Mouse (Mus musculus) forebrain, embryonic 16.5 days (tissue): ENCODE results near the gene Trim14. TPM values are rescaled to one million over a fixed set of nuclear protein-coding genes. Genes with fewer than 3 reads are reported as not detected.

ENCODE experiments used
- ATAC-seq: fragments of 200-750 bp; cut with Nextera tagmentation; 2 replicates; pipeline ENCODE4 v1.8.0; 2017; ENCODE audit warnings: mild to moderate bottlenecking, moderate library complexity
- H3K27ac ChIP-seq: fragments of 300-500 bp; sonication (generic); 2 replicates; pipeline ENCODE4 v1.5.1; 2014; ENCODE audit warnings: low read length, control low read depth
- H3K27me3 ChIP-seq: fragments of 300-500 bp; sonication (generic); replicated peaks from 2 replicates; pipeline ENCODE4 v1.6.1; 2014; ENCODE audit warnings: low read length; ENCODE audit not compliant: control insufficient read depth, insufficient read depth
- H3K36me3 ChIP-seq: fragments of 300-500 bp; sonication (generic); 2 replicates; pipeline ENCODE4 v1.6.1; 2014; ENCODE audit not compliant: control insufficient read depth, insufficient read depth
- H3K4me1 ChIP-seq: fragments of 300-500 bp; sonication (generic); replicated peaks from 2 replicates; pipeline ENCODE4 v1.6.1; 2014; ENCODE audit warnings: low read length; ENCODE audit not compliant: control insufficient read depth, insufficient read depth
- H3K4me2 ChIP-seq: fragments of 300-500 bp; sonication (generic); 2 replicates; pipeline ENCODE4 v1.6.1; 2014; ENCODE audit warnings: mild to moderate bottlenecking, low read length, control low read depth
- H3K4me3 ChIP-seq: fragments of 300-500 bp; sonication (generic); replicated peaks from 2 replicates; pipeline ENCODE4 v1.5.1; 2014; ENCODE audit warnings: mild to moderate bottlenecking, low read length, control low read depth
- H3K9ac ChIP-seq: fragments of 300-500 bp; sonication (generic); replicated peaks from 2 replicates; pipeline ENCODE4 v1.6.1; 2014; ENCODE audit warnings: low read depth, low read length, control low read depth
- H3K9me3 ChIP-seq: fragments of 300-500 bp; sonication (generic); 2 replicates; pipeline ENCODE4 v1.6.1; 2016; ENCODE audit warnings: low read length; ENCODE audit not compliant: control insufficient read depth
- WGBS: fragments of 180-500 bp; shearing (Covaris S2); extraction: QIAGEN DNeasy Blood & Tissue Kit; methylation state at CpG from one replicate; pipeline ENCODE4 v1.1.7; 2014; 5-methylcytosine and 5-hydroxymethylcytosine counted together
- polyA plus RNA-seq: library from polyadenylated mRNA; unstranded; fragments of >200 nt; fragmentation: Nextera tagmentation; extraction: Ambion mirVana; gene quantifications from 2 replicates; pipeline ENCODE4 v1.2.1, GENCODE M21; 2015

Gene Trim14
- polyA plus RNA-seq, 1 experiment from 2014 or later = 0.85 TPM

GRCm38 (mm10) chr4:46451758-46452480 lies 84.0 kb downstream of the Trim14 start:
- ATAC-seq = peak; percentile 29
- Histone ChIP-seq H3K4me2 (peak overlapping the region; percentile 93), H3K27me3 (no peaks in the 10 kb centered on the region), H3K9ac (peak overlapping the region; percentile 97), H3K27ac (peak overlapping the region; percentile 98), H3K9me3 (no peaks in the 10 kb centered on the region), H3K4me3 (peak overlapping the region; percentile 94), H3K4me1 (peaks cover 34% of the 10 kb centered on the region), H3K36me3 (no peaks in the 10 kb centered on the region)
- under 1% methylated on average over 82 of the region's 111 CpGs for WGBS

GRCm38 (mm10) chr4:46451240-46451757 lies 84.6 kb downstream of the Trim14 start:
- Histone ChIP-seq H3K4me2 (peak overlapping the region; percentile 93), H3K9me3 (no peaks in the 10 kb centered on the region), H3K9ac (peak overlapping the region; percentile 97), H3K27ac (peak overlapping the region; percentile 98), H3K27me3 (no peaks in the 10 kb centered on the region), H3K4me1 (peaks cover 34% of the 10 kb centered on the region), H3K36me3 (no peaks in the 10 kb centered on the region), H3K4me3 (peak overlapping the region; percentile 94)
- WGBS = under 1% methylated on average over 35 of the region's 70 CpGs
- ATAC-seq = peak; percentile 45

GRCm38 (mm10) chr4:46450519-46451131 lies 85.3 kb downstream of the Trim14 start, which contains the start of gene Anp32b:
Anp32b (plus strand) TSS chr4:46450902.
- H3K9me3 ChIP-seq = no peaks in the 10 kb centered on the region
- H3K27me3 ChIP-seq = no peaks in the 10 kb centered on the region
- peak within 1 kb of the TSS; percentile 97 for H3K9ac ChIP-seq
- H3K4me3 ChIP-seq = peak within 1 kb of the TSS; percentile 94
- H3K36me3 ChIP-seq = no peaks in the 10 kb centered on the region
- H3K27ac ChIP-seq = peak within 1 kb of the TSS; percentile 98
- peak; percentile 96 for ATAC-seq
- peaks cover 34% of the 10 kb centered on the region for H3K4me1 ChIP-seq
- WGBS = under 1% methylated on average over 52 of the region's 66 CpGs
- peak within 1 kb of the TSS; percentile 93 for H3K4me2 ChIP-seq

GRCm38 (mm10) chr4:46450020-46450518 lies 85.9 kb downstream of the Trim14 start:
- Histone ChIP-seq H3K4me3 (peak overlapping the region; percentile 94), H3K4me2 (peak overlapping the region; percentile 89), H3K9ac (peak overlapping the region; percentile 97), H3K27ac (peak overlapping the region; percentile 98), H3K4me1 (peaks cover 30% of the 10 kb centered on the region), H3K27me3 (no peaks in the 10 kb centered on the region), H3K36me3 (no peaks in the 10 kb centered on the region), H3K9me3 (no peaks in the 10 kb centered on the region)
- no peak for ATAC-seq
- 35% methylated on average over 7 of the region's 7 CpGs for WGBS

- H3K36me3 ChIP-seq = no peaks in the 10 kb centered on the region
- ATAC-seq = no peak
- 47% methylated on average over 6 of the region's 6 CpGs for WGBS
- H3K4me1 ChIP-seq = peaks cover 20% of the 10 kb centered on the region
- H3K4me3 ChIP-seq = no peak overlapping the region
- H3K27ac ChIP-seq = no peak overlapping the region
- H3K9ac ChIP-seq = no peak overlapping the region
- H3K27me3 ChIP-seq = no peaks in the 10 kb centered on the region
- H3K9me3 ChIP-seq = no peaks in the 10 kb centered on the region
- no peak overlapping the region for H3K4me2 ChIP-seq
Measured at GRCm38 (mm10) chr4:46448886-46449285, 87.1 kb downstream of the Trim14 start.

GRCm38 (mm10) chr4:46447461-46447860 lies 88.5 kb downstream of the Trim14 start:
- Histone ChIP-seq H3K4me2 (no peak overlapping the region), H3K4me1 (peaks cover 8% of the 10 kb centered on the region), H3K27ac (no peak overlapping the region), H3K9ac (no peak overlapping the region), H3K4me3 (no peak overlapping the region), H3K36me3 (no peaks in the 10 kb centered on the region), H3K9me3 (no peaks in the 10 kb centered on the region), H3K27me3 (no peaks in the 10 kb centered on the region)
- ATAC-seq = no peak
- WGBS = 55% methylated on average over 1 of the region's 1 CpGs

- H3K4me2 ChIP-seq = no peak overlapping the region
- H3K27me3 ChIP-seq = no peaks in the 10 kb centered on the region
- ATAC-seq = no peak
- no peaks in the 10 kb centered on the region for H3K9me3 ChIP-seq
- H3K27ac ChIP-seq = no peak overlapping the region
- H3K4me3 ChIP-seq = no peak overlapping the region
- H3K4me1 ChIP-seq = peaks cover 4% of the 10 kb centered on the region
- 48% methylated on average over 9 of the region's 9 CpGs for WGBS
- H3K36me3 ChIP-seq = no peaks in the 10 kb centered on the region
- H3K9ac ChIP-seq = no peak overlapping the region
Measured at GRCm38 (mm10) chr4:46445237-46445945, 90.5 kb downstream of the Trim14 start.
